Mouse (Mus musculus): ENCODE results near the gene Mars.
"Not testable (repeated sequence)": the region's sequence is repeated elsewhere in the genome, so short reads cannot be mapped to it uniquely, and the experiment has no call there.

The Mars gene

GRCm38 (mm10) chr10:127336952-127337351 lies 25.4 kb upstream of the Mars start:
- no peak for DNase-seq (ENCODE audit: low spot score)

GRCm38 (mm10) chr10:127335271-127335670 lies 23.7 kb upstream of the Mars start:
- no peak for DNase-seq (ENCODE audit: low spot score)

GRCm38 (mm10) chr10:127333152-127333551 lies 21.6 kb upstream of the Mars start:
- DNase-seq (ENCODE audit: low spot score): no peak

- no peak for DNase-seq (ENCODE audit: low spot score)
These were observed 20.8 kb upstream of the Mars start for GRCm38 (mm10) chr10:127332211-127332874.

- DNase-seq (ENCODE audit: low spot score): no peak
These were observed 18.6 kb upstream of the Mars start for GRCm38 (mm10) chr10:127330212-127330611.

- no peak for DNase-seq (ENCODE audit: low spot score)
These were observed 16.0 kb upstream of the Mars start for GRCm38 (mm10) chr10:127327461-127328145.

GRCm38 (mm10) chr10:127326828-127327227 lies 15.2 kb upstream of the Mars start:
- no peak for DNase-seq (ENCODE audit: low spot score)

- no peak for DNase-seq (ENCODE audit: low spot score)
These were observed 14.6 kb upstream of the Mars start for GRCm38 (mm10) chr10:127326017-127326801.

GRCm38 (mm10) chr10:127325454-127326016 lies 13.9 kb upstream of the Mars start:
- no peak for DNase-seq (ENCODE audit: low spot score)

GRCm38 (mm10) chr10:127324495-127324894 lies 12.9 kb upstream of the Mars start:
- no peak for DNase-seq (ENCODE audit: low spot score)

GRCm38 (mm10) chr10:127323131-127323855 lies 11.7 kb upstream of the Mars start:
- DNase-seq (ENCODE audit: low spot score): no peak

- no peak for DNase-seq (ENCODE audit: low spot score)
These were observed 11.1 kb upstream of the Mars start for GRCm38 (mm10) chr10:127322669-127323068.

- no peak for DNase-seq (ENCODE audit: low spot score)
These were observed 10.6 kb upstream of the Mars start for GRCm38 (mm10) chr10:127322178-127322577.

- no peak for DNase-seq (ENCODE audit: low spot score)
These were observed 10.0 kb upstream of the Mars start, which contains the start of gene Arhgap9 for GRCm38 (mm10) chr10:127321621-127322020. TSS of gene Arhgap9 (plus strand) at chr10:127321964.

- no peak for DNase-seq (ENCODE audit: low spot score)
These were observed 8.4 kb upstream of the Mars start for GRCm38 (mm10) chr10:127319969-127320368.

- DNase-seq (ENCODE audit: low spot score): no peak
These were observed 6.4 kb upstream of the Mars start for GRCm38 (mm10) chr10:127318009-127318408.

GRCm38 (mm10) chr10:127317277-127317676 lies 5.7 kb upstream of the Mars start:
- DNase-seq (ENCODE audit: low spot score): no peak

GRCm38 (mm10) chr10:127314950-127315349 lies 3.4 kb upstream of the Mars start:
- DNase-seq (ENCODE audit: low spot score): not testable (repeated sequence)

- DNase-seq (ENCODE audit: low spot score): not testable (repeated sequence)
These were observed 1.9 kb upstream of the Mars start for GRCm38 (mm10) chr10:127313516-127313915.

GRCm38 (mm10) chr10:127312858-127313257 lies 1.3 kb upstream of the Mars start:
- DNase-seq (ENCODE audit: low spot score): no peak

GRCm38 (mm10) chr10:127312356-127312676 lies 730 bp upstream of the Mars start:
- peak; percentile 73 for DNase-seq (ENCODE audit: low spot score)

Measured in left cerebral cortex, adult 11 months (tissue).